Mouse (Mus musculus) forelimb bud, embryonic 11.5 days (tissue): ENCODE measurements around the gene Themis2.

ENCODE experiments used
- DNase-seq: peaks from one replicate; pipeline ENCODE4 v3.0.0-alpha.2; 2012; ENCODE audit warnings: low read depth, low spot score

The Themis2 gene

GRCm38 (mm10) chr4:132796196-132796886, at the start of gene Themis2:
TSS of gene Themis2 (minus strand) at chr4:132796387.
- peak; percentile 17 for DNase-seq

DNA sequence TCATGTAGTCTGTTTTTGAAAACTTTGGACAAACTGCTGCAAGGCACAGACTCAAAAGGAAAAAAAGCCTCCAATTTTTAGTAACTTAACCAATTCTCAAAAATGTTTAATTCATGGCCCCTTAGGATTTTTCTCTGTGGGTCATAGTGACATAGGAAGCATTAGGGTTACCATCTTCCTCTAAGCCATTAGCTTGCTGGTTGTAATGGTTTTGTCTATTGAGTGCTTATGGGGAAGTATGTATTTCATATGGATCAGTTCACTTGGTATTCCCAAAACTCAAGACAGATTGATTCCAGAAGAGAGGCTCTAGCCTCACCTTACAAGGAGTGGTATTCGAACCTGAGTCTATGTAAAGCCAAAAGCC, 47.5 kb upstream of the Themis2 start:
- DNase-seq: no peak

- DNase-seq: peak; percentile 100
These were observed 47.0 kb upstream of the Themis2 start, which contains the start of gene Ppp1r8 for GRCm38 (mm10) chr4:132842970-132843704. TSS of gene Ppp1r8 (minus strand) at chr4:132843169.

DNA sequence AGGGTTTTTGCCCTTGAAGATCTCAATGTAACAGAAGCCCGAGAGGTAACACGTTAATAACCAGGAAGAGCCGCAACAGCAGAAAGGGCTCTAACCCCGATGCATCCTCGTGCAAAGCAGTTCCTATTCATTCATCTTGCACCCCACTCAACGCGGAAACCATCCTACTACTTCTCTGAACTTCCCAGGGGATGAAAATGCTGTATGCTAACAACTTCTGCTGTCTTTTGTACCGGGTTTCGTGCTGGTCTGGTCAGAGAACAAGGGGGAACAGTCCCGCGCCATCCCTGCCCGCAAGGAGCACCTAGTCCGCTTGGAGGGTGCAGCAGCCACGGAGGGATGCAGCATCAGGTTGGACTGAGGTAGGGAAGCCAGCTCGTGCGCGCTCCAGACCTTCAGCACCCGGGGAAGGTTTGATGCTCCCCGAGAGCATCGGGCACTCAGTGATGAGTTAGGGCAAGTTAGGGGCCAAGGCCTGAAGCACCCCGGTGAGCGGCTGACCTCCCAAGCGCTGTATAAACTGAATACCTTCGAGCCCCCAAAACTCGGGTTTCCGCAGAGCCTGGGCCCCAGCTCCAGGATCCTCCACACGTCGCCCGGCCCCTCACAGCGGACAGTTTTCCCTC, 46.2 kb upstream of the Themis2 start:
- peak; percentile 6 for DNase-seq

- DNase-seq: no peak
These were observed 45.3 kb upstream of the Themis2 start for GRCm38 (mm10) chr4:132841493-132841892.

- peak; percentile 57 for DNase-seq
These were observed 27.6 kb upstream of the Themis2 start for GRCm38 (mm10) chr4:132823614-132824366.

- DNase-seq: no peak
These were observed 22.3 kb upstream of the Themis2 start for GRCm38 (mm10) chr4:132818442-132818841.

- DNase-seq: no peak
These were observed 20.7 kb upstream of the Themis2 start for GRCm38 (mm10) chr4:132816855-132817254.

GRCm38 (mm10) chr4:132816404-132816803, 20.2 kb upstream of the Themis2 start:
- DNase-seq: no peak

DNA sequence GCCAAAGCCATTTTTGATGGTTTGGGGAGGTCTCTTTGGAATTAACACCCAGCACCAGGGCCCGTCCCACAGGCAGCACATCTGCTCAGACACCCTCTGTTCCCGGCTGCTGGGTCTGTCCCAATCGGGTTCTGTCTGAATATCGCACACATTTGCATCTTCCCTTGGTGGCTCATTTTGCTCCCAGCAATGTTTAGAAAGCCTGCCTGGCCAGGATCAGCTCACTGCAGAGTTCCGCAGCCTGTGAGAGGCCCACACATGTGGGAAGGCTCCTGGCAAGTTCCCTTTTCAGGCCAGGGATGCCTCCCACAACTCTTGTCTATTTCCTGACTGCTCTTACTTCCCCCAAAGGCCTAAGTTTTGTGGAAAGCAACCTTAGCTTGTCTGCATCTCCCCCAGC, 13.4 kb upstream of the Themis2 start:
- no peak for DNase-seq

DNA sequence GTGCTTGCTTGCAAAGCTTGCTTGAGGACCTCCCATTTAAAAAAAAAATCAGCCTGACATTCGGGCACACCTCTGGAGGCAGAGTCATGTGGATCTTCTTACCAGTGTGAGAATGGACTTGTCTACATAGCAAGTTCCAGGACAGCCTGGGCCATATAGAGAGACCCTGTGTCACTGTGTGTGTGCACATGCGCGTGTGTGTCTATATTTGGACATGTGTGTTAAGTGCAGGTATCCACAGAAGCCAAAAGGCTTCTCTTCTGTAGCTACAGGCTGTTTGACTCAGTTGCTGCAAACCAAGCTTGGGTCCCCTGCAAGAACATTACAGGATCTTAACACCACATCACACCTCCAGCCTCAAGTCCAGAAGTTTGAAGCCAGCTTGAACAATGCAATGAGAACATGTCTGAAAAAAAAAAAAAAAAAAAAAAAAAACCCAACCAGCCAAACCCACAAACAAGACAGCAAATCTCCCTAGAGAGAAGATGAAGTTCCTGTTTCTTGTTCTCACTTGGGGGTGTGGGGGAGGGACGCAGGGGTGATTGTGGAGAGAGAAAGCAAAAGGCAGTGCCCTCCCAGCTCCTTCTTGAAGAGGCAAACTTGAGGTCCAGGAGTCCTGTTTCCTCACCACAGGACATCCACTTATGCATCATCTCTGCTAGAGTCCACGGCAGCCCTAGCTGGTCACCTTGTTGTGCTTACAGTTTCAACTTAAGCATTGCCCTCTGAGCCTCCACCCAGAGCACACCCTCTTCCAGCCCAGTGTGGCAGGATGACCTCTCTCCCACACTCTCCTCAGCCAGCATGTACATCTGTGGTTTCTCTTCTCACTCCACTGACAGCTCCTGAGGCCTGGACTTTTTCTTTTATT, 11.8 kb upstream of the Themis2 start:
- DNase-seq: no peak

- no peak for DNase-seq
These were observed 10.5 kb upstream of the Themis2 start for GRCm38 (mm10) chr4:132806620-132807191.

DNA sequence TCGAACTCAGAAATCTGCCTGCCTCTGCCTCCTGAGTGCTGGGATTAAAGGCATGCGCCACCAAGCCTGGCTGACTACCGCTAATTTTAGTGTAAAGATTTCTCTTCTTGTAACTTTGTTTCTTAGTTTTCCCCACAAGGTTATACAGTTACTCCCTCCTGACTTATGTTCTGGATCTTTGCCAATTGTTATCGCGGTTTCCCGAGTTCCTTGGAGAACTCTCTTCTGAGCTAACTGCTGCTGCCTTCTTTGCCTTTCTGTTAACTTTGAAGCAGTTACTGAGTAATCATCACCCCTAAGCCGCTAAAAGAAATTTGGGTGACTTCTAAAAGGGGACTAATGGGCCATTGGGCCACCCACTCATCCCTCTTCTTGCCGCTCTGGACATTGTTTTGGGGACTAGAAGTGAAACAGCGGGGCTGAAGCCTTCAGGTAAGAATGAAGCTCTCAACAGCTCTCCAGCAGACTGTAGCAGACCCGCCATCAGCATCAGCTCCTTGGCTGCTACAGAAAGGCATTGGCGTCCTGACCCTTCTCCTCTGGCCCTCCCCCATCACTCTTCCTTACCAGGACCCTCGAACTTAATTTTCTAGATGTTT, 9.5 kb upstream of the Themis2 start:
- DNase-seq: no peak

DNA sequence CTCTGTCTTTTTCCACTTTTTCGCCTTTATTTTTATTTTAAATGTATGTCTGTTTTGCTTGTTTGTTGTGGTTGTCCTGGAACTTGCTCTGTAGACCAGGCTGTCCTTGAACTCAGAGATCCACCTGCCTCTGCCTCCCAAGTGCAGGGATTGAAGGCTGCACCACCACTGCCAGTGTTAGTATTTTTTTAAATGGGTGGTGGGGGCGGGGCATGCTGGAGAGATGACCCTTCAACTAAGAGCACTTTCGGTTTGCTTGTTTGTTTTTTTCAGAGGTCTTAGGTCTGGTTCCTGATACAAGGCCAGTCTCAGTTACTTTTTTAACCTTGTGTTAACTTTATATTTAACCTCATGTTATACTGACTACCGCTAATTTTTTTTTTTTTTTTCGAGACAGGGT, 9.0 kb upstream of the Themis2 start:
- DNase-seq: no peak

DNA sequence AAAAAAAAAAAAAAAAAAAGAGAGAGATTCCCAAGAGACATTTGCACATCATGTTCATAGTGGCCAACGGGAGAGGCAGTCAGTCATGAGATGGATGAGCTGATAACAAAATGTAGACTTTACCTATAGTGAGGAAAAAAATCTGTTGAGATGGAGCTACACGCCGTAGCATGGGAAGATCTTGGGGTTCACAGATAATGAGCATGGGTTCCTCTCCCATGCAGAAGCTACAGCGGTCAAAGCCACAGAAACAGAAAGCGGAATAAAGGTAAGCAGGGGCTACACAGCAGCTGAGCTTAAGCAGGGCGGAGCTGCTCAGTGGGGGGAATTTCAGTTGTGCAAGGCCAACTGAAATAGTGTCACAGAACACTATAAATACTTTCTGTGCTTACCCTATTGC, 8.1 kb upstream of the Themis2 start:
- DNase-seq: no peak

GRCm38 (mm10) chr4:132803876-132804275, 7.7 kb upstream of the Themis2 start:
- no peak for DNase-seq

DNA sequence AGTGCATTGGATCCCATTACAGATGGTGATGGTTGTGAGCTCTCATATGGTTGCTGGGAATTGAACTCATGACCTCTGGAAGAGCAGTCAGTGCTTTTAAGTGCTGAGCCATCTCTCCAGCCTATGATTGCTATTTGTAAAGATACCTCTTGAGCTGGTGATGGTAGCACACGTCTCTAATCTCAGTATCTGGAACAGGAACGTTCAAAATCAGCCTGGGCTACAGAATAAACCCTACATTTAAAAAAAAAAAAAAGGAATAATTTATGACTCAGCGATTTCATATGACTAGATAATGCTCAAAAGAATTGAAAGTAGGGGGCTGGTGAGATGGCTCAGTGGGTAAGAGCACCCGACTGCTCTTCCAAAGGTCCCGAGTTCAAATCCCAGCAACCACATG, 7.0 kb upstream of the Themis2 start:
- no peak for DNase-seq

DNA sequence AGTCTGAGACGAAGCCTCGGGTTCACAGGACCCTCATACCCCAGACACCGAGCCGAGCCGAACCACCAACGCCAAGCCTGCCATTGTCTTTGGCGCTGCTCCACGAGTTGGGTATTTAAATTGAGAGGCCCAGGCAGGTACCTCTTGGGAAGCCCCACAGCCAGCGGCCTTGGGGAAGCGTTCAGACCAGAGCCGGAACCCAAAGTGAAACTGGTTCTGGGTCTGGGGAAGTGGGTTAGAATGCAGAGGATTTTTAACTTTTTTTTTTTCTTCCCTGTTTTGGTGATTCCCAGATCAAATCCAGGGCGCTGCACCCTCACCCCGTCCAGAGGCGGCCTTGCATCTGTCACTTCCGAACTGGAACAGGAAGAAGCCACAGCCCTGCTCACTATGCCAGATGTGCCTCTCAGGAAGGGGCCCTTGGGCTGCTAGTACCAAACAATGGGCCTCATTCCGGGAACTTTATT, 6.0 kb upstream of the Themis2 start:
- no peak for DNase-seq

GRCm38 (mm10) chr4:132801176-132802077, 5.2 kb upstream of the Themis2 start:
- no peak for DNase-seq
